Mouse (Mus musculus): Measurements from ENCODE around the gene Tubal3. TPM values are rescaled to one million over a fixed set of nuclear protein-coding genes. Genes with fewer than 3 reads are reported as not detected.

Tubal3 gene
- polyA plus RNA-seq, 1 experiment = not detected

DNA sequence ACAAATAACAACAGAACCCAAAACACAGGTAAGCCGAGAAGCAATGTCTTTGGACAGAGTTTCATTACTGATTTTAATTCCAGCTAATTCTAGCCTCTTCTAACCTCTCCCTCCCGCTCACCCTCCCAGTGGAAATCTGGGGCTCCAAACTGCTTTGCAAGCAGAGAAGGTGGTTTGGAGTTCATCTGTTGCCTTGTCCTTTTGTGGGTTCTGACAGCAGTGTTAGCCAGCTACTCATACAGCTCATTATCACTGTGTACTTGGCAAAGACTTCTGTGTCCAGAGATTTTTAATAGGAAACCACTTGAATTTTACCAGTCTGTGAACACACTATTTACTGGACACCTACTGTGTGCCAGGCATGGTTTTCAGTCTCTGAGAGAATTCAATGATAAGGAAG is 27.2 kb downstream of the Tubal3 start, which contains the start of gene Ucn3:
Ucn3 (minus strand) TSS at position 101 of the 400 bp plus-strand sequence.
- H3K27ac ChIP-seq (ENCODE audit: control insufficient read depth, insufficient read depth, low read length) = no peak within 1 kb of the TSS
- TF ChIP-seq POLR2A (IDR thresholded peaks at IDR 0.05; ENCODE audit: control insufficient read depth, extremely low read depth, insufficient read depth, low read length, poor library complexity) (no peak), CTCF (IDR thresholded peaks at IDR 0.05; ENCODE audit: borderline replicate concordance, control insufficient read depth, extremely low read depth, insufficient read depth, low read length, poor library complexity) (no peak)
- no peaks in the 10 kb centered on the region; the same call in 1 of the 2 replicates for H3K4me1 ChIP-seq (replicated peaks; ENCODE audit: control insufficient read depth, insufficient read depth, low read length)
- no peak for DNase-seq
- no peaks in the 10 kb centered on the region for H3K36me3 ChIP-seq (ENCODE audit: control insufficient read depth, insufficient read depth, low read length)
- H3K27me3 ChIP-seq (ENCODE audit: control insufficient read depth, insufficient read depth, low read length) = no peaks in the 10 kb centered on the region
- 90% methylated on average over 2 of the region's 2 CpGs for WGBS
- no peak within 1 kb of the TSS for H3K4me3 ChIP-seq (ENCODE audit: control insufficient read depth, insufficient read depth, low read length)

DNA sequence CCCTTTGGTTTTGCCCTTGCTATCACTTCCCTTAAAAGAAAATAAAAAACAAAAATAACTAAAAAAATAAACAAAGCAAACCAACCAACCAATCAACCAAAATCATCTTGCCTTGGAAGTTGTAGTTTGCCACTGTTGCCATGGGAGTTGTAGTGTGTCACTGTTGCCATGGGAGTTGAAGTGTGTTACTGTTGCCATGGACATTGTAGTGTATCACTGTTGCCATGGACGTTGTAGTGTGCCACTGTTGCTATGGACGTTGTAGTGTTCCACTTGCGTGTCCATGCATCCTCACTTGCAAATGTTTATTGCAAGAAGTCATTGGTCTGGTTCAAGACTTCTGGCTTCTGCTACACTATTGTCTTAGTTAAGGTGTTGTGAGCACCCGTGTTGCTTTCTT is 29.2 kb downstream of the Tubal3 start:
- H3K27ac ChIP-seq (ENCODE audit: control insufficient read depth, insufficient read depth, low read length) = no peak overlapping the region
- H3K4me3 ChIP-seq (ENCODE audit: control insufficient read depth, insufficient read depth, low read length) = no peak overlapping the region
- 93% methylated on average over 4 of the region's 4 CpGs for WGBS

DNA sequence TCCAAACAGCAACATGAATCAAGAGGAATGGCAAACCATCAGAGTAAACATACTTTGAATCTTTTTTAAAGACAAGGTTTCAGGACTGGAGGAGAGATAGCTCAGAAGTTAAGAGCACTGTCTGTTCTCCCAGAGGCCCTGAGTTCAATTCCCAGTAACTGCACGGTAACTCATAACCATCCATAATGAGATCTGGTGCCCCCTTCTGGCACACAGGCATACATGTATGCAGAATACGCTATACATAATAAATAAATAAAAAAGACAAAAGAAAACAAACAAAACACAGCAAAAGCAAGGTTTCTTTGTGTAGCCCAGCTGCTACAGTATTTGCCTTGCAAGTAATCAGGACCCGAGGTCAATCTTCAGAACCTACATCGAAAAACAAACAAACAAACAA is 31.4 kb downstream of the Tubal3 start:
- TF ChIP-seq CTCF (IDR thresholded peaks at IDR 0.05; ENCODE audit: borderline replicate concordance, control insufficient read depth, extremely low read depth, insufficient read depth, low read length, poor library complexity) = no peak
- no peak for TF ChIP-seq POLR2A (IDR thresholded peaks at IDR 0.05; ENCODE audit: control insufficient read depth, extremely low read depth, insufficient read depth, low read length, poor library complexity)
- no peaks in the 10 kb centered on the region for H3K27me3 ChIP-seq (ENCODE audit: control insufficient read depth, insufficient read depth, low read length)
- WGBS = 93% methylated on average over 4 of the region's 4 CpGs

More for the DNA sequence above, 29.2 kb downstream of the Tubal3 start:
- H3K4me1 ChIP-seq (replicated peaks; ENCODE audit: control insufficient read depth, insufficient read depth, low read length) = no peaks in the 10 kb centered on the region; the same call in 1 of the 2 replicates
- H3K36me3 ChIP-seq (ENCODE audit: control insufficient read depth, insufficient read depth, low read length) = no peaks in the 10 kb centered on the region
- no peak for DNase-seq
- TF ChIP-seq POLR2A (IDR thresholded peaks at IDR 0.05; ENCODE audit: control insufficient read depth, extremely low read depth, insufficient read depth, low read length, poor library complexity) = no peak
- no peak for TF ChIP-seq CTCF (IDR thresholded peaks at IDR 0.05; ENCODE audit: borderline replicate concordance, control insufficient read depth, extremely low read depth, insufficient read depth, low read length, poor library complexity)
- no peaks in the 10 kb centered on the region for H3K27me3 ChIP-seq (ENCODE audit: control insufficient read depth, insufficient read depth, low read length)

DNA sequence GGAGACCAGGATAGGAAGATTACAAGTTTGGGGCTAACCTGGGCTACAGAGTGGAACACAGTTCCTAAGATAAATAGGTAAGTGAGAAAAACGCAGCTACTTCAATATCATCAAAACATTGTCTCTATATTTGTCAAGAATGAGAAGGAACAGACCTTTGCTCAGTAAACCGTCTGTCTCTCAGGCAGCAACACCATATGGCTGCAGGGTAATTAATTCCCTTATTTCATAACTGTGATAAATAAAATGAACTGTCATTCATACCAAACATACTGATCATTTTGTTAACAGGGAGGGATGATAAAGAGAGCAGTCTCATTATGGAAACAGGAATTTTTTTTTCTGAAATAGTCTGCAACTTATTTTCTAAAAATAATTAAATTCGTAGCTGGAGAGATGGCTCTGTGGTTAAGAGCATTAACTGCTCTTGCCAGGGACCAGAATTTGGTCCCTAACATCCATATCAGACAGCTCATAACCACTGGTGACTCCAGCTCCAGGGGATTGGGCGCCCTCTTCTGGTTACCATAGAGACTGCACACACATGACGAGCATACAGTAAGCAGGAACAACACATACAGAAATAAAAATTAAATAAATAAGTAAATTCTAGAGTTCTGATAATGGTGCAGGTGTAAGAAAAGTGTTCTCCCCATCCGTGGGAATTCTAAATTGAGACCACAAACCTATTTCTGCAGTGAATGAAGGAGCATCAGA is 33.3 kb downstream of the Tubal3 start:
- H3K36me3 ChIP-seq (ENCODE audit: control insufficient read depth, insufficient read depth, low read length) = no peaks in the 10 kb centered on the region
- H3K4me3 ChIP-seq (ENCODE audit: control insufficient read depth, insufficient read depth, low read length) = no peak overlapping the region
- H3K4me1 ChIP-seq (replicated peaks; ENCODE audit: control insufficient read depth, insufficient read depth, low read length) = no peaks in the 10 kb centered on the region
- WGBS = 90% methylated on average over 6 of the region's 6 CpGs
- no peak for DNase-seq
- TF ChIP-seq POLR2A (IDR thresholded peaks at IDR 0.05; ENCODE audit: control insufficient read depth, extremely low read depth, insufficient read depth, low read length, poor library complexity) (no peak), CTCF (IDR thresholded peaks at IDR 0.05; ENCODE audit: borderline replicate concordance, control insufficient read depth, extremely low read depth, insufficient read depth, low read length, poor library complexity) (no peak)
- H3K27ac ChIP-seq (ENCODE audit: control insufficient read depth, insufficient read depth, low read length) = no peak overlapping the region
- no peaks in the 10 kb centered on the region for H3K27me3 ChIP-seq (ENCODE audit: control insufficient read depth, insufficient read depth, low read length)

More for the DNA sequence above, 31.4 kb downstream of the Tubal3 start:
- no peak overlapping the region for H3K27ac ChIP-seq (ENCODE audit: control insufficient read depth, insufficient read depth, low read length)
- no peaks in the 10 kb centered on the region; the same call in 1 of the 2 replicates for H3K4me1 ChIP-seq (replicated peaks; ENCODE audit: control insufficient read depth, insufficient read depth, low read length)
- no peak overlapping the region for H3K4me3 ChIP-seq (ENCODE audit: control insufficient read depth, insufficient read depth, low read length)
- H3K36me3 ChIP-seq (ENCODE audit: control insufficient read depth, insufficient read depth, low read length) = no peaks in the 10 kb centered on the region
- no peak for DNase-seq

DNA sequence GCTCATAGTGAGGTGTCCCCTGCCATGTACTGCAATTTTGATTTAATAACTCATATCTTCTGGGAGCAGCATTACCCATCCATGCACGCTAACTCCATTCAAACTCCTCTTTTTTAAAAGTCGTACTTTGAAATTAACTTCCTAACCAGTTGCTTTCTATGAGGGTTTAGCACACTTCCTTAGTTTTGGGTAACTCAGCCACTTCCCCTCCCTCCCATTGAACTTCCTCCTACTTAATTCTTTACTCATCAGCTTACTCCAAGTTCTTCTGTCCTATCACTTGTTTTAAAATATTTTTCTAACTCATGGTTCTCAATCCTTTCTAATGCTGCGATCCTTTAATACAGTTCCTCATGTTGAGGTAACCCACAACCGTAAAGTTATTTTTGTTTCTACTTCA is 50.8 kb downstream of the Tubal3 start:
- Histone ChIP-seq H3K4me3 (ENCODE audit: control insufficient read depth, insufficient read depth, low read length) (no peak overlapping the region), H3K27me3 (ENCODE audit: control insufficient read depth, insufficient read depth, low read length) (no peaks in the 10 kb centered on the region), H3K27ac (ENCODE audit: control insufficient read depth, insufficient read depth, low read length) (no peak overlapping the region), H3K4me1 (replicated peaks; ENCODE audit: control insufficient read depth, insufficient read depth, low read length) (no peaks in the 10 kb centered on the region), H3K36me3 (ENCODE audit: control insufficient read depth, insufficient read depth, low read length) (no peaks in the 10 kb centered on the region)
- no peak for DNase-seq
- TF ChIP-seq CTCF (IDR thresholded peaks at IDR 0.05; ENCODE audit: borderline replicate concordance, control insufficient read depth, extremely low read depth, insufficient read depth, low read length, poor library complexity) (no peak), POLR2A (IDR thresholded peaks at IDR 0.05; ENCODE audit: control insufficient read depth, extremely low read depth, insufficient read depth, low read length, poor library complexity) (no peak)
- WGBS = 17% methylated on average over 4 of the region's 4 CpGs

Other genes starting within 250 kb of the Tubal3 start
- gene Calml3, start 114.0 kb upstream of the Tubal3 start, polyA plus RNA-seq (2012; rRNA removed) = 3.5 and 4.9 TPM in 2 replicates
- 0.68 and 1.5 TPM in 2 replicates for gene Calm4, start 80.5 kb upstream of the Tubal3 start, polyA plus RNA-seq (2012; rRNA removed)
- gene Calm5, start 64.1 kb upstream of the Tubal3 start, polyA plus RNA-seq (2012; rRNA removed) = not detected in 2 replicates
- gene Net1, start 54 bp upstream of the Tubal3 start, polyA plus RNA-seq (2012; rRNA removed) = 24.4 and 29.0 TPM in 2 replicates
- 0.15 and 0.17 TPM in 2 replicates for gene Ucn3, start 27.1 kb downstream of the Tubal3 start, polyA plus RNA-seq (2012; rRNA removed)
- gene Akr1c14, start 130.7 kb downstream of the Tubal3 start, polyA plus RNA-seq (2012; rRNA removed) = 0.15 and 0.19 TPM in 2 replicates
- gene Akr1c18, start 232.4 kb downstream of the Tubal3 start, polyA plus RNA-seq (2012; rRNA removed) = 0.44 and 0.64 TPM in 2 replicates